Mouse (Mus musculus) intestine, postnatal 0 days (tissue): ENCODE measurements around the gene Tcf7l1. TPM values are rescaled to one million over a fixed set of nuclear protein-coding genes. Genes with fewer than 3 reads are reported as not detected.

Experiments used
- ATAC-seq: fragments of 200-750 bp; cut with Nextera tagmentation; 2 replicates; pipeline ENCODE4 v1.8.0; 2017; ENCODE audit warnings: mild to moderate bottlenecking, moderate TSS enrichment, moderate library complexity
- H3K27ac ChIP-seq: fragments of 300-500 bp; sonication (generic); 2 replicates; pipeline ENCODE4 v1.5.1; 2014; ENCODE audit warnings: mild to moderate bottlenecking, low read depth, low read length, moderate library complexity
- H3K27me3 ChIP-seq: fragments of 300-500 bp; sonication (generic); replicated peaks from 2 replicates; pipeline ENCODE4 v1.6.1; 2014; ENCODE audit warnings: low read length, mixed read lengths; ENCODE audit not compliant: control insufficient read depth, insufficient read depth
- H3K36me3 ChIP-seq: fragments of 300-500 bp; sonication (generic); 2 replicates; pipeline ENCODE4 v1.6.1; 2014; ENCODE audit warnings: mild to moderate bottlenecking, moderate library complexity; ENCODE audit not compliant: control insufficient read depth, insufficient read depth
- H3K4me1 ChIP-seq: fragments of 300-500 bp; sonication (generic); replicated peaks from 2 replicates; pipeline ENCODE4 v1.6.1; 2014; ENCODE audit warnings: antibody characterized with exemption, low read length, mixed read lengths; ENCODE audit not compliant: control insufficient read depth, insufficient read depth
- H3K4me2 ChIP-seq: fragments of 300-500 bp; sonication (generic); replicated peaks from 2 replicates; pipeline ENCODE4 v1.6.1; 2014; ENCODE audit warnings: low read depth, mild to moderate bottlenecking, moderate library complexity
- H3K4me3 ChIP-seq: fragments of 300-500 bp; sonication (generic); 2 replicates; pipeline ENCODE4 v1.5.1; 2014; ENCODE audit warnings: low read depth, low read length
- H3K9ac ChIP-seq: fragments of 300-500 bp; sonication (generic); 2 replicates; pipeline ENCODE4 v1.6.1; 2014; ENCODE audit warnings: mild to moderate bottlenecking, low read depth, low read length
- H3K9me3 ChIP-seq: fragments of 300-500 bp; sonication (generic); 2 replicates; pipeline ENCODE4 v1.6.1; 2016; ENCODE audit warnings: mixed run types; ENCODE audit not compliant: control insufficient read depth
- CTCF ChIP-seq: sonication (generic); IDR thresholded peaks from 2 replicates; pipeline ENCODE4 v1.5.1; 2016; ENCODE audit warnings: low read depth, mild to moderate bottlenecking, control low read depth, antibody characterized with exemption, moderate library complexity
- WGBS: fragments of 180-500 bp; shearing (Covaris S2); extraction: QIAGEN DNeasy Blood & Tissue Kit; methylation state at CpG from one replicate; pipeline ENCODE4 v1.1.7; 2014; 5-methylcytosine and 5-hydroxymethylcytosine counted together
- polyA plus RNA-seq: library from polyadenylated mRNA; unstranded; fragments of >200 nt; fragmentation: Nextera tagmentation; extraction: Ambion mirVana; gene quantifications from 2 replicates; pipeline ENCODE4 v1.2.1, GENCODE M21; 2015

Gene Tcf7l1
- polyA plus RNA-seq, 1 experiment from 2014 or later = 6.8 TPM

GRCm38 (mm10) chr6:72641218-72641954 is 147.7 kb downstream of the Tcf7l1 start:
- WGBS = 56% methylated on average over 18 of the region's 18 CpGs
- Histone ChIP-seq H3K27me3 (no peaks in the 10 kb centered on the region), H3K9me3 (no peaks in the 10 kb centered on the region), H3K4me2 (no peak overlapping the region), H3K4me3 (no peak overlapping the region), H3K4me1 (no peaks in the 10 kb centered on the region), H3K27ac (no peak overlapping the region), H3K36me3 (no peaks in the 10 kb centered on the region), H3K9ac (no peak overlapping the region)
- TF ChIP-seq CTCF = no peak
- peak; percentile 49; the same call in 1 of the 2 replicates for ATAC-seq

- Histone ChIP-seq H3K27ac (no peak overlapping the region), H3K27me3 (no peaks in the 10 kb centered on the region), H3K4me1 (peaks cover 2% of the 10 kb centered on the region; the same call in 1 of the 2 replicates), H3K4me3 (no peak overlapping the region), H3K9ac (no peak overlapping the region), H3K36me3 (peaks cover 3% of the 10 kb centered on the region; the same call in 1 of the 2 replicates), H3K4me2 (no peak overlapping the region), H3K9me3 (no peaks in the 10 kb centered on the region)
- peak; percentile 68 for TF ChIP-seq CTCF
- WGBS = 79% methylated on average over 3 of the region's 3 CpGs
- no peak for ATAC-seq
These were observed 152.1 kb downstream of the Tcf7l1 start for GRCm38 (mm10) chr6:72636940-72637339.

GRCm38 (mm10) chr6:72635760-72636431 is 153.2 kb downstream of the Tcf7l1 start:
- no peak overlapping the region for H3K9ac ChIP-seq
- H3K27me3 ChIP-seq = no peaks in the 10 kb centered on the region
- H3K4me1 ChIP-seq = peaks cover 2% of the 10 kb centered on the region; the same call in 1 of the 2 replicates
- H3K27ac ChIP-seq = no peak overlapping the region
- no peaks in the 10 kb centered on the region for H3K9me3 ChIP-seq
- 34% methylated on average over 12 of the region's 12 CpGs for whole genome bisulfite sequencing
- peaks cover 3% of the 10 kb centered on the region; the same call in 1 of the 2 replicates for H3K36me3 ChIP-seq
- ATAC-seq = peak; percentile 62
- no peak overlapping the region for H3K4me3 ChIP-seq
- TF ChIP-seq CTCF = peak; percentile 82
- peak overlapping the region; percentile 30; the same call in 1 of the 2 replicates for H3K4me2 ChIP-seq

GRCm38 (mm10) chr6:72634311-72634710 is 154.7 kb downstream of the Tcf7l1 start:
- no peak for ATAC-seq
- Histone ChIP-seq H3K27ac (no peak overlapping the region), H3K4me1 (peaks cover 2% of the 10 kb centered on the region; the same call in 1 of the 2 replicates), H3K27me3 (no peaks in the 10 kb centered on the region), H3K4me2 (no peak overlapping the region), H3K9me3 (no peaks in the 10 kb centered on the region), H3K9ac (no peak overlapping the region), H3K36me3 (peaks cover 3% of the 10 kb centered on the region; the same call in 1 of the 2 replicates), H3K4me3 (no peak overlapping the region)
- 61% methylated on average over 10 of the region's 10 CpGs for WGBS
- no peak for TF ChIP-seq CTCF

GRCm38 (mm10) chr6:72631700-72632099 is 157.4 kb downstream of the Tcf7l1 start:
- H3K36me3 ChIP-seq = peaks cover 10% of the 10 kb centered on the region; the same call in 1 of the 2 replicates
- no peak overlapping the region for H3K9ac ChIP-seq
- H3K27me3 ChIP-seq = no peaks in the 10 kb centered on the region
- ATAC-seq = no peak
- WGBS = 90% methylated on average over 6 of the region's 6 CpGs
- no peak overlapping the region for H3K4me3 ChIP-seq
- TF ChIP-seq CTCF = no peak
- no peak overlapping the region for H3K4me2 ChIP-seq
- peaks cover 2% of the 10 kb centered on the region; the same call in 1 of the 2 replicates for H3K4me1 ChIP-seq
- H3K9me3 ChIP-seq = no peaks in the 10 kb centered on the region
- no peak overlapping the region for H3K27ac ChIP-seq

- Histone ChIP-seq H3K9ac (no peak overlapping the region), H3K27me3 (no peaks in the 10 kb centered on the region), H3K4me1 (no peaks in the 10 kb centered on the region), H3K36me3 (peaks cover 10% of the 10 kb centered on the region; the same call in 1 of the 2 replicates), H3K9me3 (no peaks in the 10 kb centered on the region), H3K4me3 (no peak overlapping the region), H3K27ac (no peak overlapping the region), H3K4me2 (no peak overlapping the region)
- TF ChIP-seq CTCF = no peak
- WGBS = 87% methylated on average over 14 of the region's 14 CpGs
- no peak for ATAC-seq
These were observed 158.1 kb downstream of the Tcf7l1 start for GRCm38 (mm10) chr6:72630961-72631360.
